Mouse (Mus musculus) hindbrain, embryonic 16.5 days (tissue): ENCODE results near the gene Gpc4. TPM values are rescaled to one million over a fixed set of nuclear protein-coding genes. Genes with fewer than 3 reads are reported as not detected.

ENCODE experiments used
- ATAC-seq: fragments of 200-750 bp; cut with Nextera tagmentation; 2 replicates; pipeline ENCODE4 v1.8.0; 2017; ENCODE audit warnings: moderate TSS enrichment, moderate library complexity
- H3K27ac ChIP-seq: fragments of 300-500 bp; sonication (generic); 2 replicates; pipeline ENCODE4 v1.5.1; 2014; ENCODE audit warnings: low read depth, mild to moderate bottlenecking, control low read depth, low read length, moderate library complexity
- H3K27me3 ChIP-seq: fragments of 300-500 bp; sonication (generic); replicated peaks from 2 replicates; pipeline ENCODE4 v1.6.1; 2014; ENCODE audit warnings: low read length; ENCODE audit not compliant: control insufficient read depth, insufficient read depth
- H3K36me3 ChIP-seq: fragments of 300-500 bp; sonication (generic); 2 replicates; pipeline ENCODE4 v1.6.1; 2014; ENCODE audit warnings: mild to moderate bottlenecking, low read length, moderate library complexity, mixed read lengths; ENCODE audit not compliant: control insufficient read depth, insufficient read depth
- H3K4me1 ChIP-seq: fragments of 300-500 bp; sonication (generic); 2 replicates; pipeline ENCODE4 v1.6.1; 2014; ENCODE audit warnings: low read depth, low read length; ENCODE audit not compliant: control insufficient read depth, insufficient read depth
- H3K4me2 ChIP-seq: fragments of 300-500 bp; sonication (generic); 2 replicates; pipeline ENCODE4 v1.6.1; 2014; ENCODE audit warnings: mild to moderate bottlenecking, low read length, control low read depth, moderate library complexity
- H3K4me3 ChIP-seq: fragments of 300-500 bp; sonication (generic); 2 replicates; pipeline ENCODE4 v1.5.1; 2014; ENCODE audit warnings: mild to moderate bottlenecking, low read length, control low read depth, moderate library complexity
- H3K9ac ChIP-seq: fragments of 300-500 bp; sonication (generic); 2 replicates; pipeline ENCODE4 v1.6.1; 2014; ENCODE audit warnings: low read depth, mild to moderate bottlenecking, control low read depth, low read length, moderate library complexity
- H3K9me3 ChIP-seq: fragments of 300-500 bp; sonication (generic); 2 replicates; pipeline ENCODE4 v1.6.1; 2014; ENCODE audit warnings: mild to moderate bottlenecking, low read length, moderate library complexity; ENCODE audit not compliant: control insufficient read depth
- WGBS: fragments of 180-500 bp; shearing (Covaris S2); extraction: QIAGEN DNeasy Blood & Tissue Kit; methylation state at CpG from one replicate; pipeline ENCODE4 v1.1.7; 2014; 5-methylcytosine and 5-hydroxymethylcytosine counted together
- polyA plus RNA-seq: library from polyadenylated mRNA; unstranded; fragments of >200 nt; fragmentation: Nextera tagmentation; extraction: Ambion mirVana; gene quantifications from 2 replicates; pipeline ENCODE4 v1.2.1, GENCODE M21; 2015

Gpc4 gene
- polyA plus RNA-seq, 1 experiment from 2014 or later, result 8.2 TPM

- ATAC-seq, result no peak
- Histone ChIP-seq H3K36me3 (no peaks in the 10 kb centered on the region), H3K27me3 (no peaks in the 10 kb centered on the region), H3K9ac (no peak overlapping the region), H3K4me3 (no peak overlapping the region), H3K27ac (no peak overlapping the region), H3K4me1 (no peaks in the 10 kb centered on the region), H3K9me3 (no peaks in the 10 kb centered on the region), H3K4me2 (no peak overlapping the region)
- WGBS, result 73% methylated on average over 8 of the region's 8 CpGs
Observed at GRCm38 (mm10) chrX:52086885-52087573, 78.0 kb downstream of the Gpc4 start.

GRCm38 (mm10) chrX:52083557-52083956 is 81.5 kb downstream of the Gpc4 start:
- Histone ChIP-seq H3K36me3 (no peaks in the 10 kb centered on the region), H3K4me2 (no peak overlapping the region), H3K4me1 (no peaks in the 10 kb centered on the region), H3K27ac (no peak overlapping the region), H3K9me3 (no peaks in the 10 kb centered on the region), H3K4me3 (no peak overlapping the region), H3K9ac (no peak overlapping the region), H3K27me3 (no peaks in the 10 kb centered on the region)
- no peak for ATAC-seq
- 73% methylated on average over 3 of the region's 3 CpGs for whole genome bisulfite sequencing

- Histone ChIP-seq H3K4me3 (no peak overlapping the region), H3K4me2 (no peak overlapping the region), H3K27ac (no peak overlapping the region), H3K4me1 (no peaks in the 10 kb centered on the region), H3K27me3 (no peaks in the 10 kb centered on the region), H3K9ac (no peak overlapping the region), H3K36me3 (no peaks in the 10 kb centered on the region), H3K9me3 (no peaks in the 10 kb centered on the region)
- ATAC-seq, result no peak
- WGBS, result 97% methylated on average over 2 of the region's 2 CpGs
Observed at GRCm38 (mm10) chrX:52072410-52072809, 92.6 kb downstream of the Gpc4 start.

- no peaks in the 10 kb centered on the region for H3K36me3 ChIP-seq
- no peaks in the 10 kb centered on the region for H3K9me3 ChIP-seq
- no peak overlapping the region for H3K4me3 ChIP-seq
- no peaks in the 10 kb centered on the region for H3K27me3 ChIP-seq
- no peak overlapping the region for H3K27ac ChIP-seq
- 74% methylated on average over 13 of the region's 13 CpGs for WGBS
- no peak overlapping the region for H3K4me2 ChIP-seq
- H3K9ac ChIP-seq, result no peak overlapping the region
- H3K4me1 ChIP-seq, result no peaks in the 10 kb centered on the region
- no peak for ATAC-seq
Observed at GRCm38 (mm10) chrX:52053416-52053815, 111.6 kb downstream of the Gpc4 start.

GRCm38 (mm10) chrX:52052011-52052410 is 113.0 kb downstream of the Gpc4 start:
- 36% methylated on average over 5 of the region's 5 CpGs for WGBS
- Histone ChIP-seq H3K27me3 (no peaks in the 10 kb centered on the region), H3K9ac (no peak overlapping the region), H3K9me3 (no peaks in the 10 kb centered on the region), H3K27ac (no peak overlapping the region), H3K4me3 (no peak overlapping the region), H3K36me3 (no peaks in the 10 kb centered on the region), H3K4me2 (no peak overlapping the region), H3K4me1 (no peaks in the 10 kb centered on the region)
- ATAC-seq, result no peak

GRCm38 (mm10) chrX:52050941-52051340 is 114.1 kb downstream of the Gpc4 start:
- WGBS, result 54% methylated on average over 4 of the region's 4 CpGs
- Histone ChIP-seq H3K4me3 (no peak overlapping the region), H3K4me2 (no peak overlapping the region), H3K4me1 (no peaks in the 10 kb centered on the region), H3K36me3 (no peaks in the 10 kb centered on the region), H3K27ac (no peak overlapping the region), H3K9ac (no peak overlapping the region), H3K9me3 (no peaks in the 10 kb centered on the region), H3K27me3 (no peaks in the 10 kb centered on the region)
- no peak for ATAC-seq

GRCm38 (mm10) chrX:52039875-52040274 is 125.2 kb downstream of the Gpc4 start:
- Histone ChIP-seq H3K27me3 (no peaks in the 10 kb centered on the region), H3K4me1 (no peaks in the 10 kb centered on the region), H3K4me3 (no peak overlapping the region), H3K9me3 (no peaks in the 10 kb centered on the region), H3K9ac (no peak overlapping the region), H3K4me2 (no peak overlapping the region), H3K36me3 (no peaks in the 10 kb centered on the region), H3K27ac (no peak overlapping the region)
- 61% methylated on average over 1 of the region's 1 CpGs for WGBS
- ATAC-seq, result no peak

GRCm38 (mm10) chrX:52030146-52030545 is 134.9 kb downstream of the Gpc4 start:
- 79% methylated on average over 7 of the region's 7 CpGs for WGBS
- H3K4me2 ChIP-seq, result no peak overlapping the region
- no peak overlapping the region for H3K9ac ChIP-seq

GRCm38 (mm10) chrX:52017660-52018059 is 147.4 kb downstream of the Gpc4 start:
- 39% methylated on average over 9 of the region's 9 CpGs for WGBS
- H3K9me3 ChIP-seq, result no peaks in the 10 kb centered on the region
- no peak overlapping the region for H3K9ac ChIP-seq
- no peaks in the 10 kb centered on the region for H3K36me3 ChIP-seq
- H3K27me3 ChIP-seq, result no peaks in the 10 kb centered on the region
- H3K4me3 ChIP-seq, result no peak overlapping the region
- no peak overlapping the region for H3K4me2 ChIP-seq
- no peak for ATAC-seq
- no peaks in the 10 kb centered on the region for H3K4me1 ChIP-seq
- no peak overlapping the region for H3K27ac ChIP-seq

More at GRCm38 (mm10) chrX:52030146-52030545, 134.9 kb downstream of the Gpc4 start:
- no peaks in the 10 kb centered on the region for H3K36me3 ChIP-seq
- no peaks in the 10 kb centered on the region for H3K4me1 ChIP-seq
- no peaks in the 10 kb centered on the region for H3K27me3 ChIP-seq
- no peaks in the 10 kb centered on the region for H3K9me3 ChIP-seq
- H3K4me3 ChIP-seq, result no peak overlapping the region
- no peak for ATAC-seq
- no peak overlapping the region for H3K27ac ChIP-seq
